Mouse (Mus musculus): ENCODE data around the gene Flt3l. TPM values are rescaled to one million over a fixed set of nuclear protein-coding genes. Genes with fewer than 3 reads are reported as not detected.
A peak's percentile ranks its signal among the peaks of the same experiment; 100 is the strongest.

Flt3l gene
- polyA plus RNA-seq, 1 experiment from 2014 or later, result 0.88 TPM

GRCm38 (mm10) chr7:45162996-45163615 lies 26.9 kb upstream of the Flt3l start:
- no peak overlapping the region for H3K27ac ChIP-seq (replicated peaks)
- H3K4me1 ChIP-seq, result peaks cover 24% of the 10 kb centered on the region
- peaks cover 29% of the 10 kb centered on the region for H3K36me3 ChIP-seq
- peaks cover 59% of the 10 kb centered on the region for H3K27me3 ChIP-seq (replicated peaks)
- H3K4me3 ChIP-seq, result peak overlapping the region; percentile 53; the same call in 1 of the 2 replicates
- no peak overlapping the region; the same call in 1 of the 2 replicates for H3K9ac ChIP-seq
- WGBS, result 70% methylated on average over 9 of the region's 9 CpGs
- H3K9me3 ChIP-seq, result no peaks in the 10 kb centered on the region
- H3K4me2 ChIP-seq, result peak overlapping the region; percentile 81; the same call in 1 of the 2 replicates
- ATAC-seq (ENCODE audit: extremely low read depth, insufficient number of reproducible peaks, low FRiP score, low TSS enrichment), result no peak

GRCm38 (mm10) chr7:45162551-45162950 lies 26.3 kb upstream of the Flt3l start:
- H3K9me3 ChIP-seq, result no peaks in the 10 kb centered on the region
- 30% methylated on average over 6 of the region's 6 CpGs for WGBS
- H3K4me1 ChIP-seq, result peaks cover 24% of the 10 kb centered on the region
- peak overlapping the region; percentile 71 for H3K9ac ChIP-seq
- peak overlapping the region; percentile 81 for H3K4me2 ChIP-seq
- ATAC-seq (ENCODE audit: extremely low read depth, insufficient number of reproducible peaks, low FRiP score, low TSS enrichment), result no peak
- no peak overlapping the region for H3K27ac ChIP-seq (replicated peaks)
- H3K4me3 ChIP-seq, result peak overlapping the region; percentile 53
- H3K27me3 ChIP-seq (replicated peaks), result peaks cover 53% of the 10 kb centered on the region
- H3K36me3 ChIP-seq, result peaks cover 35% of the 10 kb centered on the region

- Histone ChIP-seq H3K4me2 (peak overlapping the region; percentile 81), H3K9ac (peak overlapping the region; percentile 71), H3K27me3 (replicated peaks) (peaks cover 46% of the 10 kb centered on the region), H3K4me3 (peak overlapping the region; percentile 53), H3K9me3 (no peaks in the 10 kb centered on the region), H3K27ac (replicated peaks) (no peak overlapping the region; the same call in 1 of the 2 replicates), H3K4me1 (peaks cover 24% of the 10 kb centered on the region), H3K36me3 (peaks cover 39% of the 10 kb centered on the region)
- WGBS, result 4% methylated on average over 35 of the region's 35 CpGs
- peak; percentile 64 for ATAC-seq (ENCODE audit: extremely low read depth, insufficient number of reproducible peaks, low FRiP score, low TSS enrichment)
Observed at GRCm38 (mm10) chr7:45161612-45162473, 25.6 kb upstream of the Flt3l start.

GRCm38 (mm10) chr7:45160866-45161265 lies 24.6 kb upstream of the Flt3l start:
- Histone ChIP-seq H3K36me3 (peaks cover 48% of the 10 kb centered on the region), H3K4me1 (peaks cover 24% of the 10 kb centered on the region), H3K4me2 (no peak overlapping the region), H3K9me3 (no peaks in the 10 kb centered on the region), H3K4me3 (no peak overlapping the region), H3K9ac (no peak overlapping the region), H3K27me3 (replicated peaks) (peaks cover 36% of the 10 kb centered on the region), H3K27ac (replicated peaks) (no peak overlapping the region)
- 88% methylated on average over 3 of the region's 3 CpGs for WGBS
- ATAC-seq (ENCODE audit: extremely low read depth, insufficient number of reproducible peaks, low FRiP score, low TSS enrichment), result no peak

- ATAC-seq (ENCODE audit: extremely low read depth, insufficient number of reproducible peaks, low FRiP score, low TSS enrichment), result no peak
- Histone ChIP-seq H3K27me3 (replicated peaks) (peaks cover 31% of the 10 kb centered on the region), H3K4me3 (no peak overlapping the region), H3K9me3 (no peaks in the 10 kb centered on the region), H3K27ac (replicated peaks) (no peak overlapping the region), H3K9ac (no peak overlapping the region), H3K4me1 (peaks cover 25% of the 10 kb centered on the region), H3K4me2 (no peak overlapping the region), H3K36me3 (peaks cover 48% of the 10 kb centered on the region)
- WGBS, result 88% methylated on average over 6 of the region's 6 CpGs
Observed at GRCm38 (mm10) chr7:45160316-45160800, 24.1 kb upstream of the Flt3l start.

- H3K4me2 ChIP-seq, result no peak overlapping the region
- WGBS, result 91% methylated on average over 6 of the region's 6 CpGs
- ATAC-seq (ENCODE audit: extremely low read depth, insufficient number of reproducible peaks, low FRiP score, low TSS enrichment), result no peak
Observed at GRCm38 (mm10) chr7:45158991-45159390, 22.8 kb upstream of the Flt3l start.

GRCm38 (mm10) chr7:45157459-45157858 lies 21.2 kb upstream of the Flt3l start:
- Histone ChIP-seq H3K36me3 (peaks cover 48% of the 10 kb centered on the region), H3K9ac (no peak overlapping the region), H3K27ac (replicated peaks) (no peak overlapping the region), H3K4me1 (peaks cover 19% of the 10 kb centered on the region), H3K27me3 (replicated peaks) (peaks cover 2% of the 10 kb centered on the region), H3K4me2 (no peak overlapping the region), H3K9me3 (no peaks in the 10 kb centered on the region), H3K4me3 (no peak overlapping the region)
- no peak for ATAC-seq (ENCODE audit: extremely low read depth, insufficient number of reproducible peaks, low FRiP score, low TSS enrichment)
- 80% methylated on average over 14 of the region's 14 CpGs for WGBS

More at GRCm38 (mm10) chr7:45158991-45159390, 22.8 kb upstream of the Flt3l start:
- Histone ChIP-seq H3K9ac (0 out of 2 replicates have a peak overlapping the region, but pooled peaks have one; percentile 10), H3K4me3 (no peak overlapping the region), H3K4me1 (peaks cover 19% of the 10 kb centered on the region), H3K27ac (replicated peaks) (no peak overlapping the region), H3K36me3 (peaks cover 48% of the 10 kb centered on the region), H3K27me3 (replicated peaks) (peaks cover 18% of the 10 kb centered on the region), H3K9me3 (no peaks in the 10 kb centered on the region)

GRCm38 (mm10) chr7:45156206-45156605 lies 20.0 kb upstream of the Flt3l start:
- H3K27ac ChIP-seq (replicated peaks), result no peak overlapping the region
- H3K9ac ChIP-seq, result no peak overlapping the region
- 88% methylated on average over 15 of the region's 15 CpGs for WGBS
- peaks cover 48% of the 10 kb centered on the region for H3K36me3 ChIP-seq
- H3K9me3 ChIP-seq, result no peaks in the 10 kb centered on the region
- H3K4me2 ChIP-seq, result no peak overlapping the region
- H3K27me3 ChIP-seq (replicated peaks), result no peaks in the 10 kb centered on the region
- peaks cover 14% of the 10 kb centered on the region for H3K4me1 ChIP-seq
- H3K4me3 ChIP-seq, result no peak overlapping the region
- no peak for ATAC-seq (ENCODE audit: extremely low read depth, insufficient number of reproducible peaks, low FRiP score, low TSS enrichment)

GRCm38 (mm10) chr7:45155590-45155989 lies 19.4 kb upstream of the Flt3l start:
- H3K9ac ChIP-seq, result no peak overlapping the region
- peak overlapping the region; percentile 77; the same call in 1 of the 2 replicates for H3K4me2 ChIP-seq
- no peak overlapping the region for H3K27ac ChIP-seq (replicated peaks)
- 85% methylated on average over 9 of the region's 9 CpGs for WGBS
- peaks cover 17% of the 10 kb centered on the region for H3K4me1 ChIP-seq
- no peaks in the 10 kb centered on the region for H3K27me3 ChIP-seq (replicated peaks)
- H3K9me3 ChIP-seq, result no peaks in the 10 kb centered on the region
- no peak for ATAC-seq (ENCODE audit: extremely low read depth, insufficient number of reproducible peaks, low FRiP score, low TSS enrichment)
- H3K4me3 ChIP-seq, result no peak overlapping the region
- peaks cover 44% of the 10 kb centered on the region for H3K36me3 ChIP-seq

GRCm38 (mm10) chr7:45154993-45155514 lies 18.8 kb upstream of the Flt3l start:
- peak overlapping the region; percentile 95 for H3K9ac ChIP-seq
- ATAC-seq (ENCODE audit: extremely low read depth, insufficient number of reproducible peaks, low FRiP score, low TSS enrichment), result no peak
- 71% methylated on average over 12 of the region's 12 CpGs for WGBS

More at GRCm38 (mm10) chr7:45154993-45155514, 18.8 kb upstream of the Flt3l start:
- peaks cover 21% of the 10 kb centered on the region for H3K4me1 ChIP-seq
- H3K36me3 ChIP-seq, result peaks cover 38% of the 10 kb centered on the region
- H3K9me3 ChIP-seq, result no peaks in the 10 kb centered on the region
- peak overlapping the region; percentile 70 for H3K4me3 ChIP-seq
- peak overlapping the region; percentile 32; the same call in 1 of the 2 replicates for H3K27ac ChIP-seq (replicated peaks)
- H3K4me2 ChIP-seq, result peak overlapping the region; percentile 77
- no peaks in the 10 kb centered on the region for H3K27me3 ChIP-seq (replicated peaks)
